Mouse (Mus musculus) thymus, postnatal 25 days (tissue): ENCODE results near the gene Sptbn4.
"Not testable (repeated sequence)": the region's sequence is repeated elsewhere in the genome, so short reads cannot be mapped to it uniquely, and the experiment has no call there.

Source experiments
- DNase-seq: peaks from one replicate; pipeline ENCODE4 v3.0.0; 2022

Gene Sptbn4

GRCm38 (mm10) chr7:27447419-27448286 is at the start of gene Sptbn4, which contains the start of gene Blvrb:
Sptbn4 (minus strand) TSS chr7:27447686.
Blvrb (plus strand) TSS chr7:27447978.
- DNase-seq, result peak; percentile 96

GRCm38 (mm10) chr7:27494659-27495367 is 47.3 kb upstream of the Sptbn4 start:
- DNase-seq, result not testable (repeated sequence)

GRCm38 (mm10) chr7:27493450-27493849 is 46.0 kb upstream of the Sptbn4 start:
- no peak for DNase-seq

GRCm38 (mm10) chr7:27493022-27493421 is 45.5 kb upstream of the Sptbn4 start:
- no peak for DNase-seq

GRCm38 (mm10) chr7:27491856-27492255 is 44.4 kb upstream of the Sptbn4 start:
- no peak for DNase-seq

GRCm38 (mm10) chr7:27490543-27491329 is 43.2 kb upstream of the Sptbn4 start:
- peak; percentile 93 for DNase-seq

- DNase-seq, result no peak
Observed at GRCm38 (mm10) chr7:27490227-27490542, 42.7 kb upstream of the Sptbn4 start.

- DNase-seq, result no peak
Observed at GRCm38 (mm10) chr7:27489270-27489869, 41.9 kb upstream of the Sptbn4 start.

GRCm38 (mm10) chr7:27487740-27488268 is 40.3 kb upstream of the Sptbn4 start:
- DNase-seq, result peak; percentile 36

- peak; percentile 100 for DNase-seq
Observed at GRCm38 (mm10) chr7:27486770-27487697, 39.5 kb upstream of the Sptbn4 start, which contains the start of gene Sertad1. Sertad1 (plus strand) TSS chr7:27486910.

- DNase-seq, result no peak
Observed at GRCm38 (mm10) chr7:27486102-27486769, 38.8 kb upstream of the Sptbn4 start.

GRCm38 (mm10) chr7:27483860-27484259 is 36.4 kb upstream of the Sptbn4 start:
- no peak for DNase-seq

- DNase-seq, result peak; percentile 76
Observed at GRCm38 (mm10) chr7:27481627-27481969, 34.1 kb upstream of the Sptbn4 start.

- no peak for DNase-seq
Observed at GRCm38 (mm10) chr7:27480927-27481626, 33.6 kb upstream of the Sptbn4 start.

GRCm38 (mm10) chr7:27480506-27480905 is 33.0 kb upstream of the Sptbn4 start:
- DNase-seq, result no peak

- no peak for DNase-seq
Observed at GRCm38 (mm10) chr7:27479750-27480149, 32.3 kb upstream of the Sptbn4 start.

GRCm38 (mm10) chr7:27478561-27478960 is 31.1 kb upstream of the Sptbn4 start:
- no peak for DNase-seq

- no peak for DNase-seq
Observed at GRCm38 (mm10) chr7:27476098-27476635, 28.7 kb upstream of the Sptbn4 start.

GRCm38 (mm10) chr7:27475596-27475995 is 28.1 kb upstream of the Sptbn4 start:
- no peak for DNase-seq

GRCm38 (mm10) chr7:27474490-27474954 is 27.0 kb upstream of the Sptbn4 start:
- peak; percentile 90 for DNase-seq
